Mouse (Mus musculus): ENCODE measurements at regions not wholly inside any gene's neighbourhood (a gene's known extent, or its start where the extent isn't known, plus 50 kb on each side); places are given as distances from the start of the nearest gene placed in this dataset.

GRCm38 (mm10) chr11:114611690-114612089, 56.6 kb upstream of the Rpl38 start:
- Histone ChIP-seq H3K9me3 (no peaks in the 10 kb centered on the region), H3K27ac (no peak overlapping the region), H3K9ac (no peak overlapping the region), H3K27me3 (replicated peaks) (no peaks in the 10 kb centered on the region), H3K36me3 (replicated peaks) (no peaks in the 10 kb centered on the region), H3K4me1 (no peaks in the 10 kb centered on the region), H3K4me2 (no peak overlapping the region), H3K4me3 (no peak overlapping the region)
- ATAC-seq (replicated peaks), result no peak
- 71% methylated on average over 8 of the region's 8 CpGs for WGBS

- Histone ChIP-seq H3K4me3 (no peak overlapping the region), H3K9me3 (no peaks in the 10 kb centered on the region), H3K4me2 (no peak overlapping the region), H3K36me3 (replicated peaks) (no peaks in the 10 kb centered on the region), H3K4me1 (no peaks in the 10 kb centered on the region), H3K27me3 (replicated peaks) (no peaks in the 10 kb centered on the region), H3K27ac (no peak overlapping the region), H3K9ac (no peak overlapping the region)
- WGBS, result 94% methylated on average over 9 of the region's 9 CpGs
- no peak for ATAC-seq (replicated peaks)
These were observed 60.3 kb upstream of the Rpl38 start for GRCm38 (mm10) chr11:114608009-114608408.

GRCm38 (mm10) chr11:114603108-114603507, 65.2 kb upstream of the Rpl38 start:
- H3K4me2 ChIP-seq, result no peak overlapping the region
- H3K27ac ChIP-seq, result no peak overlapping the region
- 0 out of 2 replicates have a peak, but pooled peaks cover under 1% of the 10 kb centered on the region for H3K4me1 ChIP-seq
- no peaks in the 10 kb centered on the region for H3K36me3 ChIP-seq (replicated peaks)
- ATAC-seq (replicated peaks), result no peak
- no peaks in the 10 kb centered on the region for H3K9me3 ChIP-seq
- H3K27me3 ChIP-seq (replicated peaks), result no peaks in the 10 kb centered on the region
- H3K4me3 ChIP-seq, result no peak overlapping the region
- 86% methylated on average over 6 of the region's 6 CpGs for WGBS
- no peak overlapping the region for H3K9ac ChIP-seq

GRCm38 (mm10) chr11:114597225-114597624, 71.1 kb upstream of the Rpl38 start:
- H3K4me3 ChIP-seq, result no peak overlapping the region
- no peak overlapping the region for H3K9ac ChIP-seq
- no peak overlapping the region for H3K27ac ChIP-seq
- H3K9me3 ChIP-seq, result no peaks in the 10 kb centered on the region
- ATAC-seq (replicated peaks), result 0 out of 2 replicates have a peak, but pooled peaks have one; percentile 45
- H3K4me2 ChIP-seq, result 0 out of 2 replicates have a peak overlapping the region, but pooled peaks have one; percentile 4
- H3K27me3 ChIP-seq (replicated peaks), result no peaks in the 10 kb centered on the region
- H3K36me3 ChIP-seq (replicated peaks), result no peaks in the 10 kb centered on the region
- 14% methylated on average over 2 of the region's 2 CpGs for WGBS
- peaks cover 20% of the 10 kb centered on the region for H3K4me1 ChIP-seq

- no peak for ATAC-seq (replicated peaks)
- no peak overlapping the region for H3K4me3 ChIP-seq
- no peaks in the 10 kb centered on the region for H3K9me3 ChIP-seq
- H3K36me3 ChIP-seq (replicated peaks), result no peaks in the 10 kb centered on the region
- WGBS, result 55% methylated on average over 9 of the region's 9 CpGs
- H3K27ac ChIP-seq, result 0 out of 2 replicates have a peak overlapping the region, but pooled peaks have one; percentile 53
- no peak overlapping the region for H3K4me2 ChIP-seq
- H3K27me3 ChIP-seq (replicated peaks), result no peaks in the 10 kb centered on the region
- peaks cover 18% of the 10 kb centered on the region for H3K4me1 ChIP-seq
- no peak overlapping the region for H3K9ac ChIP-seq
These were observed 75.4 kb upstream of the Rpl38 start for GRCm38 (mm10) chr11:114592961-114593360.

- no peak overlapping the region for H3K27ac ChIP-seq
- H3K9ac ChIP-seq, result no peak overlapping the region
- no peak for ATAC-seq (replicated peaks)
- H3K9me3 ChIP-seq, result no peaks in the 10 kb centered on the region
- H3K4me1 ChIP-seq, result peaks cover 6% of the 10 kb centered on the region; the same call in 1 of the 2 replicates
- H3K27me3 ChIP-seq (replicated peaks), result no peaks in the 10 kb centered on the region
- no peak overlapping the region for H3K4me2 ChIP-seq
- H3K36me3 ChIP-seq (replicated peaks), result no peaks in the 10 kb centered on the region
- H3K4me3 ChIP-seq, result no peak overlapping the region
- WGBS, result 65% methylated on average over 9 of the region's 9 CpGs
These were observed 79.8 kb upstream of the Rpl38 start for GRCm38 (mm10) chr11:114588554-114588953.

- 92% methylated on average over 4 of the region's 4 CpGs for WGBS
These were observed 80.3 kb upstream of the Rpl38 start for GRCm38 (mm10) chr11:114587986-114588385.

GRCm38 (mm10) chr11:114586400-114586799, 81.9 kb upstream of the Rpl38 start:
- no peak overlapping the region for H3K4me3 ChIP-seq
- H3K27ac ChIP-seq, result no peak overlapping the region
- H3K36me3 ChIP-seq (replicated peaks), result no peaks in the 10 kb centered on the region
- no peaks in the 10 kb centered on the region for H3K9me3 ChIP-seq
- no peaks in the 10 kb centered on the region for H3K27me3 ChIP-seq (replicated peaks)
- H3K9ac ChIP-seq, result no peak overlapping the region
- no peak overlapping the region for H3K4me2 ChIP-seq
- no peaks in the 10 kb centered on the region for H3K4me1 ChIP-seq
- no peak for ATAC-seq (replicated peaks)
- WGBS, result 90% methylated on average over 12 of the region's 12 CpGs

More at GRCm38 (mm10) chr11:114587986-114588385, 80.3 kb upstream of the Rpl38 start:
- no peaks in the 10 kb centered on the region for H3K9me3 ChIP-seq
- no peak overlapping the region for H3K4me3 ChIP-seq
- 0 out of 2 replicates have a peak, but pooled peaks cover 1% of the 10 kb centered on the region for H3K4me1 ChIP-seq
- H3K4me2 ChIP-seq, result no peak overlapping the region
- H3K9ac ChIP-seq, result no peak overlapping the region
- ATAC-seq (replicated peaks), result no peak
- no peaks in the 10 kb centered on the region for H3K36me3 ChIP-seq (replicated peaks)
- H3K27ac ChIP-seq, result no peak overlapping the region
- H3K27me3 ChIP-seq (replicated peaks), result no peaks in the 10 kb centered on the region

- 75% methylated on average over 6 of the region's 6 CpGs for WGBS
- Histone ChIP-seq H3K27ac (no peak overlapping the region), H3K9me3 (no peaks in the 10 kb centered on the region), H3K36me3 (replicated peaks) (no peaks in the 10 kb centered on the region), H3K9ac (no peak overlapping the region), H3K4me2 (no peak overlapping the region), H3K4me1 (no peaks in the 10 kb centered on the region), H3K4me3 (no peak overlapping the region), H3K27me3 (replicated peaks) (no peaks in the 10 kb centered on the region)
- ATAC-seq (replicated peaks), result no peak
These were observed 83.5 kb upstream of the Rpl38 start for GRCm38 (mm10) chr11:114584804-114585203.

GRCm38 (mm10) chr11:114584146-114584545, 84.2 kb upstream of the Rpl38 start:
- Histone ChIP-seq H3K4me1 (no peaks in the 10 kb centered on the region), H3K27ac (no peak overlapping the region), H3K9me3 (no peaks in the 10 kb centered on the region), H3K27me3 (replicated peaks) (no peaks in the 10 kb centered on the region), H3K4me3 (no peak overlapping the region), H3K4me2 (no peak overlapping the region), H3K9ac (no peak overlapping the region), H3K36me3 (replicated peaks) (no peaks in the 10 kb centered on the region)
- WGBS, result 87% methylated on average over 5 of the region's 5 CpGs
- ATAC-seq (replicated peaks), result no peak

GRCm38 (mm10) chr11:114579986-114580385, 88.3 kb upstream of the Rpl38 start:
- Histone ChIP-seq H3K27ac (no peak overlapping the region), H3K27me3 (replicated peaks) (no peaks in the 10 kb centered on the region), H3K4me2 (no peak overlapping the region), H3K4me3 (no peak overlapping the region), H3K36me3 (replicated peaks) (no peaks in the 10 kb centered on the region), H3K9me3 (no peaks in the 10 kb centered on the region), H3K4me1 (no peaks in the 10 kb centered on the region), H3K9ac (no peak overlapping the region)
- 48% methylated on average over 2 of the region's 2 CpGs for WGBS
- ATAC-seq (replicated peaks), result no peak

- WGBS, result 91% methylated on average over 6 of the region's 6 CpGs
- H3K4me2 ChIP-seq, result no peak overlapping the region
These were observed 89.8 kb upstream of the Rpl38 start for GRCm38 (mm10) chr11:114578551-114578950.

GRCm38 (mm10) chr11:114576803-114577202, 91.5 kb upstream of the Rpl38 start:
- ATAC-seq (replicated peaks), result no peak
- Histone ChIP-seq H3K4me2 (no peak overlapping the region), H3K4me3 (no peak overlapping the region), H3K27ac (no peak overlapping the region), H3K36me3 (replicated peaks) (no peaks in the 10 kb centered on the region), H3K4me1 (no peaks in the 10 kb centered on the region), H3K9me3 (no peaks in the 10 kb centered on the region), H3K27me3 (replicated peaks) (no peaks in the 10 kb centered on the region), H3K9ac (no peak overlapping the region)
- 87% methylated on average over 8 of the region's 8 CpGs for WGBS

More at GRCm38 (mm10) chr11:114578551-114578950, 89.8 kb upstream of the Rpl38 start:
- no peaks in the 10 kb centered on the region for H3K27me3 ChIP-seq (replicated peaks)
- H3K4me3 ChIP-seq, result no peak overlapping the region
- no peak overlapping the region for H3K9ac ChIP-seq
- no peak for ATAC-seq (replicated peaks)
- no peaks in the 10 kb centered on the region for H3K36me3 ChIP-seq (replicated peaks)
- H3K9me3 ChIP-seq, result no peaks in the 10 kb centered on the region
- H3K4me1 ChIP-seq, result no peaks in the 10 kb centered on the region
- H3K27ac ChIP-seq, result no peak overlapping the region
